Mouse (Mus musculus) midbrain, postnatal 0 days (tissue): ENCODE data around the gene Dmxl2. TPM values are rescaled to one million over a fixed set of nuclear protein-coding genes. Genes with fewer than 3 reads are reported as not detected.

Experiments used
- ATAC-seq: fragments of 200-750 bp; cut with Nextera tagmentation; 2 replicates; pipeline ENCODE4 v1.8.0; 2017; ENCODE audit warnings: moderate number of reproducible peaks, mild to moderate bottlenecking, moderate TSS enrichment, moderate library complexity; ENCODE audit not compliant: low FRiP score
- DNase-seq: peaks from one replicate; pipeline ENCODE4 v3.0.0-alpha.2; 2015; ENCODE audit warnings: low spot score
- H3K27ac ChIP-seq: fragments of 300-500 bp; sonication (generic); 2 replicates; pipeline ENCODE4 v1.5.1; 2014; ENCODE audit warnings: low read depth, mild to moderate bottlenecking, low read length, mixed read lengths
- H3K27me3 ChIP-seq: fragments of 300-500 bp; sonication (generic); 2 replicates; pipeline ENCODE4 v1.6.1; 2014; ENCODE audit warnings: low read length, control low read depth, mixed read lengths; ENCODE audit not compliant: insufficient read depth
- H3K36me3 ChIP-seq: fragments of 300-500 bp; sonication (generic); 2 replicates; pipeline ENCODE4 v1.6.1; 2014; ENCODE audit warnings: low read length, control low read depth, mixed read lengths; ENCODE audit not compliant: insufficient read depth
- H3K4me1 ChIP-seq: fragments of 300-500 bp; sonication (generic); 2 replicates; pipeline ENCODE4 v1.6.1; 2014; ENCODE audit warnings: mild to moderate bottlenecking, control low read depth, antibody characterized with exemption, low read length, mixed read lengths; ENCODE audit not compliant: insufficient read depth
- H3K4me2 ChIP-seq: fragments of 300-500 bp; sonication (generic); 2 replicates; pipeline ENCODE4 v1.6.1; 2014; ENCODE audit warnings: low read depth, mild to moderate bottlenecking, low read length, mixed read lengths; ENCODE audit not compliant: poor library complexity, severe bottlenecking
- H3K4me3 ChIP-seq: fragments of 300-500 bp; sonication (generic); 2 replicates; pipeline ENCODE4 v1.5.1; 2014; ENCODE audit warnings: low read depth, mild to moderate bottlenecking, low read length, moderate library complexity
- H3K9ac ChIP-seq: fragments of 300-500 bp; sonication (generic); replicated peaks from 2 replicates; pipeline ENCODE4 v1.6.1; 2014; ENCODE audit warnings: mild to moderate bottlenecking, low read length, moderate library complexity, mixed read lengths; ENCODE audit not compliant: poor library complexity, severe bottlenecking
- H3K9me3 ChIP-seq: fragments of 300-500 bp; sonication (generic); 2 replicates; pipeline ENCODE4 v1.6.1; 2016; ENCODE audit warnings: low read length, control low read depth
- CTCF ChIP-seq: IDR thresholded peaks from 2 replicates; pipeline ENCODE4 v1.5.1; 2016; ENCODE audit warnings: antibody characterized with exemption, mild to moderate bottlenecking
- WGBS: fragments of 180-500 bp; shearing (Covaris S2); extraction: QIAGEN DNeasy Blood & Tissue Kit; methylation state at CpG from one replicate; pipeline ENCODE4 v1.1.7; 2014; 5-methylcytosine and 5-hydroxymethylcytosine counted together
- polyA plus RNA-seq: library from polyadenylated mRNA; unstranded; fragments of >200 nt; fragmentation: Nextera tagmentation; extraction: Ambion mirVana; gene quantifications from 2 replicates; pipeline ENCODE4 v1.2.1, GENCODE M21; 2015
- total RNA-seq: library from RNA; depleted of rRNA; stranded (reverse); fragments of >200 nt; gene quantifications from 2 replicates; pipeline ENCODE4 v1.2.3, GENCODE M21; 2014; rRNA removed

The Dmxl2 gene
- total and polyA plus RNA-seq, 2 experiments from 2014 or later, result 44.7 to 132 TPM

- DNase-seq (peak; percentile 82), ATAC-seq (0 out of 2 replicates have a peak, but pooled peaks have one; percentile 23)
- H3K27me3 ChIP-seq, result no peaks in the 10 kb centered on the region
- 49% methylated on average over 6 of the region's 6 CpGs for WGBS
- TF ChIP-seq CTCF, result peak; percentile 92
- H3K27ac ChIP-seq, result no peak overlapping the region
- no peaks in the 10 kb centered on the region for H3K4me1 ChIP-seq
- no peaks in the 10 kb centered on the region for H3K9me3 ChIP-seq
- no peak overlapping the region for H3K4me2 ChIP-seq
- H3K4me3 ChIP-seq, result no peak overlapping the region
- no peak overlapping the region for H3K9ac ChIP-seq
- H3K36me3 ChIP-seq, result no peaks in the 10 kb centered on the region
Measured at GRCm38 (mm10) chr9:54336532-54337144, 164.8 kb downstream of the Dmxl2 start.

GRCm38 (mm10) chr9:54335582-54335981, 165.8 kb downstream of the Dmxl2 start:
- H3K27me3 ChIP-seq, result no peaks in the 10 kb centered on the region
- ATAC-seq (no peak), DNase-seq (no peak)
- H3K4me3 ChIP-seq, result no peak overlapping the region
- H3K9ac ChIP-seq, result no peak overlapping the region
- no peak overlapping the region for H3K27ac ChIP-seq
- TF ChIP-seq CTCF, result no peak
- no peaks in the 10 kb centered on the region for H3K4me1 ChIP-seq
- WGBS, result 66% methylated on average over 12 of the region's 12 CpGs
- H3K4me2 ChIP-seq, result no peak overlapping the region
- H3K36me3 ChIP-seq, result no peaks in the 10 kb centered on the region
- H3K9me3 ChIP-seq, result no peaks in the 10 kb centered on the region

- H3K4me2 ChIP-seq, result no peak overlapping the region
- no peak overlapping the region for H3K4me3 ChIP-seq
- H3K27me3 ChIP-seq, result no peaks in the 10 kb centered on the region
- H3K27ac ChIP-seq, result no peak overlapping the region
- H3K4me1 ChIP-seq, result no peaks in the 10 kb centered on the region
- WGBS, result 96% methylated on average over 7 of the region's 7 CpGs
- ATAC-seq (no peak), DNase-seq (no peak)
- no peak overlapping the region for H3K9ac ChIP-seq
- H3K9me3 ChIP-seq, result no peaks in the 10 kb centered on the region
- TF ChIP-seq CTCF, result no peak
- H3K36me3 ChIP-seq, result no peaks in the 10 kb centered on the region
Measured at GRCm38 (mm10) chr9:54329201-54329600, 172.2 kb downstream of the Dmxl2 start.

GRCm38 (mm10) chr9:54323456-54323855, 178.0 kb downstream of the Dmxl2 start:
- WGBS, result 47% methylated on average over 8 of the region's 8 CpGs
- no peaks in the 10 kb centered on the region for H3K9me3 ChIP-seq

GRCm38 (mm10) chr9:54316363-54316762, 185.1 kb downstream of the Dmxl2 start:
- peak; percentile 12 for DNase-seq
- no peak for ATAC-seq
- 73% methylated on average over 9 of the region's 9 CpGs for WGBS

More at GRCm38 (mm10) chr9:54323456-54323855, 178.0 kb downstream of the Dmxl2 start:
- TF ChIP-seq CTCF, result peak; percentile 60
- Histone ChIP-seq H3K4me2 (no peak overlapping the region), H3K36me3 (no peaks in the 10 kb centered on the region), H3K4me1 (no peaks in the 10 kb centered on the region), H3K4me3 (no peak overlapping the region), H3K27me3 (no peaks in the 10 kb centered on the region), H3K27ac (no peak overlapping the region), H3K9ac (no peak overlapping the region)
- ATAC-seq (no peak), DNase-seq (peak; percentile 32)

More at GRCm38 (mm10) chr9:54316363-54316762, 185.1 kb downstream of the Dmxl2 start:
- Histone ChIP-seq H3K27ac (no peak overlapping the region), H3K4me2 (no peak overlapping the region), H3K4me3 (no peak overlapping the region), H3K9ac (no peak overlapping the region), H3K4me1 (no peaks in the 10 kb centered on the region), H3K9me3 (no peaks in the 10 kb centered on the region), H3K36me3 (no peaks in the 10 kb centered on the region), H3K27me3 (no peaks in the 10 kb centered on the region)
- peak; percentile 55 for TF ChIP-seq CTCF

Other genes starting within 250 kb of the Dmxl2 start
- gene Cyp19a1, start 233.5 kb downstream of the Dmxl2 start, total RNA-seq, result 0.28 TPM in 1 of 2 replicates, not detected in the other
- 0.13 and 0.19 TPM in 2 replicates for gene Cyp19a1, start 233.5 kb downstream of the Dmxl2 start, polyA plus RNA-seq
- 0.44 and 1.0 TPM in 2 replicates for gene Gldn, start 215.1 kb downstream of the Dmxl2 start, total RNA-seq
- gene Gldn, start 215.1 kb downstream of the Dmxl2 start, polyA plus RNA-seq, result 0.75 and 0.86 TPM in 2 replicates
- 0.33 TPM in 1 of 2 replicates, not detected in the other for gene Sh2d7, start 37.4 kb upstream of the Dmxl2 start, total RNA-seq
- gene Sh2d7, start 37.4 kb upstream of the Dmxl2 start, polyA plus RNA-seq, result 0.09 TPM in 1 of 2 replicates, not detected in the other
- 62.7 and 65.4 TPM in 2 replicates for gene Cib2, start 58.6 kb upstream of the Dmxl2 start, total RNA-seq
- gene Cib2, start 58.6 kb upstream of the Dmxl2 start, polyA plus RNA-seq, result 84.3 and 84.9 TPM in 2 replicates
- 87.2 and 103 TPM in 2 replicates for gene Idh3a, start 84.7 kb upstream of the Dmxl2 start, total RNA-seq
- 184 and 191 TPM in 2 replicates for gene Idh3a, start 84.7 kb upstream of the Dmxl2 start, polyA plus RNA-seq
- gene Acsbg1, start 160.2 kb upstream of the Dmxl2 start, total RNA-seq, result 54.7 and 69.9 TPM in 2 replicates
- 42.8 and 49.7 TPM in 2 replicates for gene Acsbg1, start 160.2 kb upstream of the Dmxl2 start, polyA plus RNA-seq
- gene Dnaja4, start 197.2 kb upstream of the Dmxl2 start, total RNA-seq, result 5.4 and 7.7 TPM in 2 replicates
- gene Dnaja4, start 197.2 kb upstream of the Dmxl2 start, polyA plus RNA-seq, result 6.7 and 8.0 TPM in 2 replicates
- 43.7 and 47.3 TPM in 2 replicates for gene Wdr61, start 232.9 kb upstream of the Dmxl2 start, total RNA-seq
- 83.9 and 86.3 TPM in 2 replicates for gene Wdr61, start 232.9 kb upstream of the Dmxl2 start, polyA plus RNA-seq